Mouse (Mus musculus) urinary bladder, postnatal 10 days (tissue): ENCODE data around the gene Tcf3.
A peak's percentile ranks its signal among the peaks of the same experiment; 100 is the strongest.

Source experiments
- DNase-seq: peaks from one replicate; pipeline ENCODE4 v3.0.0; 2022; ENCODE audit warnings: low spot score

Gene Tcf3

DNA sequence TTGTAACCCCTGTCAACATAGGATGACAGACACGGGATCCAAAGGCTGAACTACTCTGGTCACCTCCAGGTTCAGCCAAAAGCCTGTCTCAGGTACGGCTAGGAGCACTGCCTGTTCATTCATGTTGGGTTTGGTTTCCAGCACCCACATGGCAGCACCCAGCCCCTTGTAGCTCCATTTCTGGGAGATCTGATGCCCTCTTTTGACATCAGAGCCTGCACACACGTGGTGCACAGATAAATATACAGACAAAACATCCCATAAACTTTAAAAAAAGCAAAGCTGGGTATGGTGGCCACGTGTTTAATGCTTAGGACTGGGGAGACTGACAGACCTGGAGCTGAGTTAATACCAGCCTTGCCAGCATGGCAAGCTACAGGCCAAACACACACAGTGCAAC, 25.5 kb downstream of the Tcf3 start:
- DNase-seq, result no peak

- DNase-seq, result peak; percentile 74
These were observed 26.6 kb downstream of the Tcf3 start, which contains the start of gene Uqcr11 for GRCm38 (mm10) chr10:80406684-80407501. Uqcr11 (minus strand) TSS chr10:80406830.

DNA sequence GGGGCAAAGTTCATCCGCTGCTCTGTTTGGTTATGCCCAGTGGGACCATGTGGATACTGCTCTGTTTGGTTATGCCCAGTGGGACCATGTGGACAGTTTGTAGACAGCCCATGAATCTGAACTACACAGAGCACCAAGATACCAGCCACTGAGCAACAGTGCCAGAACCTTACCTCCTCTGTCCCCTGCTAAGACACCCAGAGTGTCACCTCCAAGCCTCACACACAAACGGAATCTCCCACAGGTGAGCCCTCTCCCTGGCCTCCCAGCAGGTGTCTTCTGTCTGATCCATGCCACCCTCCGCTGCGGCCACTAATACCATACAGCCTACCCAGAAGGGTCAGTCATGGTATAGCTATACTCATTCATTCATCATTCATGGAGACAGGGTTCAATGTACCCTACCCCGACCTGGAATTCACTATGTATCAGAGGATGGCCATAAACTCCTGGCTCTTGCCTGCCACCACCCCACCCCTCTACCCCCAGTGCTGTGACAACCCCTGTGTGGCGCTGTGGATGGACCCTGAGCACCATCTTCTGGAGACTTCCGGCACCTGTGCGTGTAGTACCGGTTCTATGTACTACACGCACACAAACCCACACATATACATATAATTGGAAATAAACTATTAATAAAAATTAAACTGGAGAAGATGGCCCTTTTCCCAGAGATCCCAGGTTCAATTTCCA, 27.8 kb downstream of the Tcf3 start:
- no peak for DNase-seq

- DNase-seq, result no peak
These were observed 30.3 kb downstream of the Tcf3 start for GRCm38 (mm10) chr10:80403044-80403692.

DNA sequence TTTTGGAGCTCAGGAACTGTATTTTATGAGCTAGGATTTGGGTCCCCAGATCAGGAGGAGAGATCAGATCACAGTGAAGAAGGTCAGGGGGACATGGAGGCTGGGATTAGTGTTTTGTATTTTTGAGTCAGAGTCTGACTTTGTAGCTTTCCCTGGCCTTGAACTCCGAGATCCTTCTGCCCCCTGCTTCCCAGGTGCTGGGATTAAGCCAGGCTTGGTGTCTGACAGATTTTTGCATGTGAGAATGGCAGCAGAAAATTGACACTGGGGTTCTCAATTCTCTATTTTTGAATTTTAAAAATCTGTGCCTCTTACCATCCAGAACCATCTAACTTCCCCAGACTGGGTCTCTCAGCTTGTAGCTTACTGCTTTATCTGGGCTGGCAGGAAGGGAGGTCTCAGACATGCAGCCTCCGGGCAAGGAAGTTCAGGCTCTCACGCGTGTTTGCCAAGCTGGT, 32.7 kb downstream of the Tcf3 start:
- no peak for DNase-seq

GRCm38 (mm10) chr10:80399973-80400703, 33.3 kb downstream of the Tcf3 start:
- no peak for DNase-seq

- DNase-seq, result peak; percentile 97
These were observed 34.1 kb downstream of the Tcf3 start, which contains the start of gene Mbd3 for GRCm38 (mm10) chr10:80399191-80399972. Mbd3 (minus strand) TSS chr10:80399550.

- peak; percentile 91 for DNase-seq
These were observed 34.7 kb downstream of the Tcf3 start for GRCm38 (mm10) chr10:80398719-80399190.

DNA sequence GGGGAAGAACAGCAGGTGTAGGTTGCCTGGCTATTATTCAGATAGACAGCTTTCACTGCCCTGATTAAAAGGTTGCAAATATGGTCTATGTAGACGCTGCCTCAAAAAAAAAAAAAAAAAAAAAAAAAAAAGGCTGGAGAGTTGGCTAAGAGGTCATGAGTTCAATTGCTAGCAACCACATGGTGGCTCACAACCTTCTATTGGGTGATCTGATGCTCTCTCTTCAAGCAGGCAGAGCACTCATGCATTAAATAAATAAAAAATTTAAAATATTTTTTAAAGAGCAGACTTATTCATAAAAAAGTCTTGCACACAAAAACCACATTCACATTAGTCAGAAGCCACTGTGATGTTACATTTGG, 35.3 kb downstream of the Tcf3 start:
- no peak for DNase-seq

DNA sequence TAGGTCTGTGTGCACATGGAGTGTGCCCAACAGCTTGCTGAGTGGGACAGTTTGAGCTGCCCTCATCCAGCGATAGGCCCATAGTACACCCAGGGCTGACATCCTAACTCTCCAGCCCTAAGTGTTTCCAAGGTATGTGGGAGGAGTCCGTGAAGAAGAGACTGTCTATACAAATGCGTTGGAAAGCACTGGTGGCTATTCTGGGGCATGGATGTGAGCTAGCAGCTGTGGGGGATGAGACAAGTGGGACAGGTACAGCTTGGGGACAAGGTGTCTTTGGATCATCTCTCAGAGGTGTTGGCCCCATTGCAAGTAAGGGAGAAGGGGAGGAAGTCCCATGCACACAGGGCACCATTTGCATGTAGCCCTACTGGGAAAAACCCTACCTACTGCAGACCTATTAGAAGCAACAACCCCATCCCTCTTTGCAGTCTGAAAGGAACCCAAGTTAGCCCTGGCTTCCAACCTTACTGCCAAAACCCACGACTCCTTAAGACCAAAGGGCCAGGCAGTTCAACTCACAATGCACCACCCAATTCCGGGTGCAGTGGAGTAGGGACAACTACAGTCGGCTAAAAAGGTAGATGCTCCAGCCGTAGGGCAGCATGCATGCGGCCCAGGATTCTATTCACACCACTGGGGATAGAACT, 35.8 kb downstream of the Tcf3 start:
- no peak for DNase-seq

DNA sequence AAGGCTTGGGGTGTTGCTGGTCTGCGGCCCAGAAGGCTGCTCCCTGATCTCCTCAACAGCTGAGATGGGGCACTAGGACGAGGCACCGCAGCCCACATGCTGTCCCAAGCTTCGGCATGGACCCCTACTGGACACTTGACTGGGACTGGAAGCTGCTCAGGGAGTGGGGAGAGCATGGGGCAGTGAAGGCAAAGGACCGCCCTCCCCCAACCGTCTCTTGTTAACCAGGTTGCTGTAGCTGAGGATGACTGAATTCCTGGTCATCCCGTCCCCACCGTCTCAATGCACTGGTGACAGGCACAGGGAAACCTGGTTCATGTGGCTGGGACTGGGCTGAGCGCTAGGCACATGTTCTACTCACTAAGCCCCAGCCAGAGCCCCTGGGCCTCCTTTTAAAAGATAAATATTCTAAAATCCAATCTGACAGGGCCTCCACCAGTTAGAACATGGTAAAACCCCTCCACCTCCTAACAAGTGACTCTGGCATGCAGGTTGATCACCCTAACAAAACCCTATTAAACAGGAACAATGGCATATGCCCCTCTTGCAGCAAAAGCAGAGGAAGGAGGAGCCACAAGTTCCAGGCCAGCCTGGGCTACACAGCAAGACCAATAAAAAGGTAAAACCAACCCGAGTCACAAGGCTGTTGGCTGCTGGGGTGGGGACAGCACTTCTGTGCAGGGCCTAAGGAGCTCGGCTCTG, 36.5 kb downstream of the Tcf3 start:
- no peak for DNase-seq

GRCm38 (mm10) chr10:80395025-80395627, 38.3 kb downstream of the Tcf3 start:
- no peak for DNase-seq

DNA sequence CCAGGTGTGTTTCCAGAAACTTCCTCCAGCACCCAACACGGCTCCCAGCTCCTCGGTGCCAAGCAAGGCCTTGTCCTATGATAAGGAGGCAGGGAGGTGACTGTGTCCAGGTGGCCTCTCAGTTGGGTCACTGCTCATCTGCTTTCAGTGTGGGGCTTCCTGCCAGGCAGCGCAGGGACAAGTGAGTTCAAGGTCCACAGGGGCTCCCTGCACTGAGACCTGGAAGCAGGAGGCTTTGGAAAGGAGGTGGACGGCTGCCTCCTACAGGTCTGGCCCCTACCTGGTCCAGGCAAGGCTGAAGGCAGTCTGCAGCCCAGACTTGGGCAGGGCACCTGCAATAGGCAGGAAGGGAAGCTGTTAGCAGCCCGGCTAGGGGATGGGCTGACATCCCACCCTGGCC, 40.8 kb downstream of the Tcf3 start:
- no peak for DNase-seq

DNA sequence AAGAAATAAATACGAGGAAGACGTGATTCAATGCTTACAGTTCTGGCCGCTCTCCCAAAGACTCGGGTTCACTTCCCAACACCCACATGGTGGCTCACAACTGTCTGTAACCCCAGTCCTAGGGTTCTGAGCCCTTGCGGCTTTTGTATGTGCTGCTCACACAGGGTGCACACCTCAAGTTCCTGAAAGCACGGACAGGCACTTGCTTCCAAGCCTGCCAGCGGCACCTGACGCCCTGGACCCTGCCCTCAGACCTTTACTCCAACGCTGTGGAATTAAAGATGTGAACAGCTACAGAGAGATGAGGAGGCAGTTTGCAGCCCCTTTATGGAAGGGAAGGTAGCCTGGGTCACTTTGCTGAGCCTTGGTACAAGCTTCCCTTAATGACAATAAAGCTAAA, 42.8 kb downstream of the Tcf3 start:
- no peak for DNase-seq

- no peak for DNase-seq
These were observed 44.2 kb downstream of the Tcf3 start for GRCm38 (mm10) chr10:80389185-80389708.

DNA sequence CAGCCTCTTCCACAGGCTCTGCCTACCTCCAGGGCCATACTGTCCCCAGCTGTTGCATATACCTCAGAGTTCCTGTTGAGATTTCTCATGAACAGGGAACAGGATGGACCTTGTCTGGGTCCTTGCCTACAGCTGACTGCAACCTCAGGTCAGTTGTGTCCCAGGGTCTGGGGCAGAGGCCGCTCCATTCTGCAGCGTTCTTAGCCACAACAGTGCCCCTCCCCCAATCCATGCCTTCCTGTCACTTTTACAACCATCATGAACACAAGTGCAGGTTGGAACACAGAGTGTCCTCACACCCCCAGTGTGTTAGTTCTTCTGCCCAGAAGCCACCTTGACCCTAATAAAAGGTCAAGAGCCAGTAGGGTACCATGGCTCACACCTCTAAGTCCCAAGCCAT, 44.7 kb downstream of the Tcf3 start:
- DNase-seq, result no peak

GRCm38 (mm10) chr10:80387522-80387959, 45.9 kb downstream of the Tcf3 start, which contains the start of gene Mex3d:
Mex3d (minus strand) TSS chr10:80387659.
- peak; percentile 60 for DNase-seq

DNA sequence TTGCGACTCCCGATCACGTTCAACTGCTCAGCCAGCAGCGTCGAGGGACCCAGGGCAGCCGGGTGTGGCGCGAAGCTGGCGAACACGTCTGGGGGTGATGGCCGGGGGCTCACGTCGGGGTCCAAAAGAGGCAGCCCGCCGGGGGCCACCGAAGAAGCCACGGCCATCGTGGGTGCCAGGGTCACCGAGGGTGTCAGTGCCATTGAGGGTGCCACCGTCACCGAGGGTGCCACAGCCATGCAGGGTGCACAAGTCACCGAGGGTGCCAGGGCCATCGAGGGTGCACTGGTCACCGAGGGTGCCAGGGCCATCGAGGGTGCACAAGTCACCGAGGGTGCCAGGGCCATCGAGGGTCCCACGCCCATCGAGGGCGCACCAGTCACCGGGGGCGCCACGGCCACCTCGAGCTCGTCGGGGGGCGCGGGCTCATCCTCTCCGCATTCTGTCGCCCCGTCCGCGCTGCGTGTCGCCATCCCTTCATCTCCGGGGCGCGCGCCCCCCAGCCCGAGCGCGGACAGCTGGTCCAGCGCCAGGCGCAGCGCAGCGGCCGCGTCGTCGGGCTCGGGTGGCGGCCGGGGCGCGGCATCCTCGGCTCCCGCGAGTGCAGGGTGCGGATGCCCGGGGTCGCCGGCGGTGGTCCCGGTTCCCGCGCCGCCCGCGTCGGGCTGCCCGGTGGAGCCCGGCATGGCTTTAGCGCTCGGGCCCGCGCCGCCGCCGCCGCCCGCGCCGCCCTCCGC, 46.5 kb downstream of the Tcf3 start:
- no peak for DNase-seq
